Mouse (Mus musculus): ENCODE measurements around the gene Adssl1.

The Adssl1 gene

DNA sequence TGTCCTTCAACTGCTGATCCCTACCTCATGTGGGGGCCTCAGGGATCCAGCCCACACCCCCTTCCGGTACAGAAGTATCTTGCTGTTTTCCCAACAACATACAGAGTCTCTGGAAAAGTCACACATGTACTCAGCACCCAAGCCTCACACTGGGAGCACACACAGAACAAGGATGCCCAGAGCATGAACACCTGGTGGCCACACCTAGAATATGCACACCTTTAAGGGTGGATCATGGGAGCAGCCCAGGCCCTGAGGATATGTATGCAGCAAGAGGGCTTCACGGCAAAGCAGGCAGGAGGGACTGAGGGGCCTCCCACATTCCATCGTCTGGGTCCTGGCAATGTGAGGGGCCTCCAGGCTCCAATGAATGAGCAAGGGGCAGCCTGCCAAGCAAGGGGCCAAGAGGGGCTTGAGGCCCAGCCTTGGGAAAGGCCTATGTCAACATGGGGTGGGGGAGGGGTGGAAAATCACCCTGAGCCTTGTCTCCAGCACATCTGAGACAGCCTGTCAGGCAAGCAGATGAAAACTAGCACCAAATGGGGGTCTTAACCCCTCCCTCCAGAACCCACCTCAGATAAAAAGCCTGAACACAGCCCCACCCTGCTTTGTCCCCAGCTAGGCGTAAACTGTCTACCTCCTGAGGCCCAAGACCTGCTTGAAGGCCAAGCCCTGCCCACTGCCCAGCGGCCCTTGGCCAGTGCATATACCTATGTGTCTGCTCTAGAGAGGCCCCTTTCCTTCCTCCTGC is 40.9 kb downstream of the Adssl1 start:
- no peak for DNase-seq

DNA sequence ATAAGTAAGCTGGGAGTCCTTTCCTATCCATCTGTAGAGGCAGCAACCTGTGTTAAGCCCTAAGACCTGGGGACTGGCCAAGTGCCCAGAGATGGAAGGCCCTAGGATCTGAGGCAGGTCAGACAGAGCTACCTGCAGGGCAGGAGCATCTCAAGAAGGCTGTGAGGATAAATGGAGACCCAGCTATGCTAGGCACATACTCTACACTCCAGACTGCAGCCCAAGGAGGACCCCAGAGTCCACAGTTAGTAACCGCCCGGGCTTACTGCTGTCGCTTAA is 41.4 kb downstream of the Adssl1 start:
- no peak for DNase-seq

DNA sequence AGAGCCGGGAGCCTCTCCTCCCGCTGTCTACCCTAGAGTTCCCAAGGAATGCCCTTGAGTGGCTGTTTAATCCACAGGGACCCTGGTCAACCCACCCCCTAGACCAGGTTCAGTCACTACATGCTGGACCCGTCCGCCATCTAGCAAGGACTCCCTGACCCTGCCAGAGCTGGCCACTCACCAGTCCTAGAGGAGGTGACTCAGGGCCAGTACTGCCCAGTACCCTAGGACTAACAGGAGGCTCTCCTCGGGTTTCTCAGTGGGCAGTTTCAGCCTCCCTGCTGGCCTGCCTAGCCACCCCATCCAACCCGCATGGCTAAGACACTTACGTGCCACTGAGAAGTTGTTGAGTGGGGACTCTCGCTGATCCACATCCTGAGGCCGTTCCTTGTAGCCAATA is 42.0 kb downstream of the Adssl1 start:
- DNase-seq, result no peak

DNA sequence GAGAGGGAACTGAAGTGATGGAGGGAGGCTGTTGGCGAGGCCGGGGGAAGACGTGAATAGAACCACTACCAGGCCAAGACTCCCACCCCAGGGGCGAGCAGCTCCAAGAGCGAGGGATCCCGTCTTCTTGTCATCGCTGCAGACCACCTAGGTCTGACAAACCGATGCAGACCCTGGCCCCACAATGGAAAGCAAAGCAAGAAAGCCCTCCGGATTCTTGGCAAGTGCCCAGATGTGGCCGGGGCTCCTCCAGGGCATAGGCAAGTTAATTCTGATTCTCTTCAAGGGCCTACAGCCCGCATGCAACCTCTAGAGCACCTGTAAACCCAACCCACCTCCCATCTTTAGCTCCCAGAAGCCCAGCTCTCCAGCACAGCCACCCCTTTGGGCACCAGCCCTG is 43.5 kb downstream of the Adssl1 start:
- no peak for DNase-seq

DNA sequence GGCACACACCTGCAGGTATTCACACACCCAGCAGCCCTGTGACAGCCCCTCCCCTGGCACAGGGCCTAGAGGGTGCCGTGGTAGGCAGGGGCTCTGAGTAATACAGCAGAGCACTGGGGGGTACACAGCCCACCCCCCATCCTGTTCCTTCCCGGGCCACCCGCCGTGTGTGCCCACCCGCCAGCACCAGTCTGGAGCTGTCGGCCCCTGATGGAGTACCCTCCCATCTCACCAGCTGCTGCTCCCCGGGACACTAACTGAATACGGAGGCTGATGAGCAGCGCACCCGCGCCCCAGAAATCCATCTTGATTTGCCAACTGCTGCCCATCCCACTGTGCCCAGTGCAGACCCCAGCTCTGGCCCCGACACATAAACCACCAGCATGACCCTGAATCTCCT is 43.9 kb downstream of the Adssl1 start:
- DNase-seq, result no peak

DNA sequence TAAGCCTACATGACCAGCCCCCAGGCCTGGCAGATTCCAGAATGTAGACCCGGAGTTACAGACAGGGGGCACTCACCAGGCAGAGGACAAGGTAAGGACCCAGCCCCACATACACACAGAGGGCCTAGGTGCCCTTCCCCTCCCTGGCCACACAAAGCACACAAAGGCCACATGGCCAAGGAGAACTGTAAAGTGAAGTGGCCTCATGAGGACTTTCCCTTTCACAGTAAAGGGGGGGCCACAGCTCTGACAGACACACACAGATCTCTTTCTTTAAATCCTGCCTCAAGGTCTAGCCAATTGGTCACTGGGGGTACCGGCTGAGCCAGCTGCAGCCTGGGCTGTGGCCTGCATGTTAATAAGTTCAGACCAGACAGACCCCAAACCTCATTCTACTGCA is 44.3 kb downstream of the Adssl1 start:
- no peak for DNase-seq

DNA sequence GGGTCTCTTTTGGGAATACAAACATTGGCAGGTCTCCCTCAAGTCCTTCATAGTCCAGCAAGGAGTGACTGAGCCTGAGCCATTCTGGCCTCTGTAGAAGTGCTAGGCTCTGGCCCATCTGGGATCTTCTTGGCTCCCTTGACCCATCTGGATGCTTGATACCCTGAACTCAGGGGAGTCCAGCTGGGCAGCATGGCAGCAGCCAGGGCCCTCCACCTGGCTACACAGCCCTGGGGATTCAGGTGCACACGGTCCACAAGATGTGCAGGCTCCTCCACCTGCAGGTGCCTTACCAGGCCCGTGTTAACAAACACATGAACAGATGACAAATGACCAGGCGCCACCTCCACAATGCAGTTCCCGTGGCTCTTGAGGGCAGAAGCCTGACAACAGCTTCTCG is 44.8 kb downstream of the Adssl1 start:
- no peak for DNase-seq

DNA sequence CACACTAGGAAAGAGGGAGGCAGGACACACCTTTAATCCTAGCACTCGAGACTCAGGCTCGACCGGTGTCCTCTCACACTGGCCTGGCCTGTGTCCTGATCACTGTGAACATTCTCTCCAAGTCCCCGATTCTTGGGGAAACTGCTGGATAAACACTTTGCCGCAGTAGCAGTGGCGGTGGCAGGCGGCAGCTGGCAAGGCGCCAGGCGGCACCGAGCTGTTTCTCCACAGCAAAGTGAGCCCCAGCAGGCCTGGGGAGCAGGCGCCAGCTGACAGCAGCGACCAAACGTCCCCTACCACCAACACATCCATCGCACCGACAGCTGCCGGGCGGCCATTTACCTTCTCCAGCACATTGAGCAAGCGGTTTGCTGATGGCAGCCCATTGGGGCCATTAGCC is 45.6 kb downstream of the Adssl1 start:
- DNase-seq, result peak; percentile 59

DNA sequence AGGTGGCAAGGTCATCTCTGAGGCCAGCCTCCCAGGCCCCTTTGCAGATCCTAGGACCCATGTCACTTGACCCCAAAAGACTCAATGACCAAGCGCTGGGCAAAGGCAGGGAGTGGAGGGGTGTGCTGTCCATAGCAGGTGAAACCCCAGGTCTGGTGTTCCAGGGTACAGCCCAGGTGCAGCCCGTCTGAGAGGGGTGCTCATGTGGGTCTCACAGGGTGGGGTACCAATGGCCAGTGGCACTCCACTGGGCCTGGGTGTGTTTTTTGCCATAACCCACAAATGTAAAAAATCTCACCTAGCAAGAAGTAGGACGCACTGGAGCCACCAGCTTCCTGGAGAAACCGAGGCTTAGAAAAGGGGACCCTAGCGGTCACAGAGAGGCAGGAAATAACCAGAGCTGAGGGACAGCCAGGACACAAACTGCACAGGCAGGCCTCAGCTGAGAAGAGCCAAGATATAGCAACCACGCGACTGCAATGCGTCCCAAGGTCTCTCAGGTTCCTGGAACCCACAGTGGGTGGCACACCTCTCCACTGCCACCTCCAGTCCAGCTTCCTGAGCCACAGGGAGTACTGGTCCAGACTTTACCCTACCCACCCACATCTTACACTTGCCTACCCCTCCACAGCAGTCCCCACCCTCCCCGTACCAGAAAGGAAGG is 46.2 kb downstream of the Adssl1 start:
- DNase-seq, result no peak

DNA sequence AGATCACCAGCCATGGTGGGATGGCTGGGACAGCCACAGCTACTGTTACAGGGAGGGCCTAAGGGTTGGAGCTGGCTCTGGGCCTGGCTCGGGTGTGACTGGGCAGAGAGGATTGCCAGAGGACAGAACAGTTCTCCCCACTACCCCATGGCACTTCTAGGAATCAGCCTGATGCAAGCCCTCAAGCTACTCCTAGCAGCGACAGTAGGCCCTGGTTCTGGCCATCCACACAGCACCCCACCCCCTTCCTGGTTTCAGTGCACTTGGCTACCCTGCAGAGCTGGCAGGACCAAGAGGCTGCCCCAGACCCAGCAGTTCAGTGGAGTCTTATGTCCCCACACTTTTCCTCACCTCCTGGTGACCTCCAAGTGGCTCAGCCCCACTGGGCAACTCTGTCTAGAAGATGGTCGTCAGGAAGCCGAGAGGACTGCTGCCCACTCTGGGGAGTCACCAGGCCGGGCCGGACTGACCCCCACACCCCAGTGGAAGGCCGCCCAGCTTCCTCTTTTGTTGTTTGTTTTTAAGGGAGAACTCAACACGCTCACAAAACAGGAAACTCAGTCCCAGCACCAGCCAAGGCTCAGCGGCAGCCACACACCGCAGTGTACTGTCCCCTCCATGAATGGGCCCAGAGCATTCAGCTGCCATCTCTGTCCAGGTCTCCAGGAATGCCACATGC is 47.9 kb downstream of the Adssl1 start:
- no peak for DNase-seq

DNA sequence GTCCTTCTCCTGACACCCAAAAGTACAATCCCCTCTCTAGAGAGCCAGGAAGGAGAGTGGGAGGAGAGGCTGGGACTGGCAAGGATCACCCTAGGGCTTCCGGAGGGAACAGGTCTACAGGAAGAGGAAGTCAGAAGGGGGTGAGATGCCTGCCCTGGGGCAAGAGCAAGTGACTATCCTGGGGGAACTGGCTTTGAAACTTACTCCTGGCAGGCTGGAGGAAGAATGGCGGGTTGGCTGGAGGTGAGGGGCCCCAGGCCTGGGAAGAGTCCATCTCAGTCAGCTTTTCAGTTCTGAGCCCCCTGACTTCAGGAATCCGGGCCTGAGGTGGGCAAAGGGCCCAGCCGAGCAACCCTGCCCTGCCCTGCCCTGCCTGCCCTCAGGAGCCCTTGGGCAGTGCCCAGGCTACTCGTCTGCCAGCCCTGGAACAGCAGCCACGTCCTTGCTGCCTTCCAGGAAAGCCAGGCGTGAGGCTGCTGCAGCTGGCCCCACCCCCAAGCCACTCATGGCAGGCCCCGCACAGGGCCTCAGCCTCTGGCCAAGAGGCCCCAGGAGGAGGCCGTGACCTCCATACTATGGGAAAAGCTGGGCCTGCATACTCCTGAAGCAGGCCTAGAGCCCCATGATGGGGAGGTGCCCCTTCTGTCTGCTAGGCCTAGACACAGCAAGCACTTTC is 51.0 kb downstream of the Adssl1 start:
- no peak for DNase-seq

DNA sequence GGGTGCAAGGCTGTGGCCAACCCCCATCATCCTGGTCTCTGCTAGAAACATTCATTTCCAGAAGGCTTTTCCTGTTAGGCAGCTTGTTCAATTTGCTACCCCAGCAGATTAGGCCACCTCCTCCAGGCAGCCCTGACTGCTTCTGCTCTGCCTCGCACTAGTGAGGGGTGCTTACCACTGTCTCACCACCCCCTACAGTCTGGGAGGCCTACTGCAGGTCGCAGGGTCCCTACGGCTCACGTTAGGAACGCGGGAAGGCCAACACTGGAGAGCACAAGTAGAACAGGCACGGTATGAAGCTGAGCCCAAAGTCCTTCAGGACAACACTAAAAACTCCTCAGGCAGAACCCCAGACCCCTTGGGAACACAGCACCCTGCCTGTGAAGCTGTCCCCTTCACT is 52.0 kb downstream of the Adssl1 start:
- DNase-seq, result no peak

DNA sequence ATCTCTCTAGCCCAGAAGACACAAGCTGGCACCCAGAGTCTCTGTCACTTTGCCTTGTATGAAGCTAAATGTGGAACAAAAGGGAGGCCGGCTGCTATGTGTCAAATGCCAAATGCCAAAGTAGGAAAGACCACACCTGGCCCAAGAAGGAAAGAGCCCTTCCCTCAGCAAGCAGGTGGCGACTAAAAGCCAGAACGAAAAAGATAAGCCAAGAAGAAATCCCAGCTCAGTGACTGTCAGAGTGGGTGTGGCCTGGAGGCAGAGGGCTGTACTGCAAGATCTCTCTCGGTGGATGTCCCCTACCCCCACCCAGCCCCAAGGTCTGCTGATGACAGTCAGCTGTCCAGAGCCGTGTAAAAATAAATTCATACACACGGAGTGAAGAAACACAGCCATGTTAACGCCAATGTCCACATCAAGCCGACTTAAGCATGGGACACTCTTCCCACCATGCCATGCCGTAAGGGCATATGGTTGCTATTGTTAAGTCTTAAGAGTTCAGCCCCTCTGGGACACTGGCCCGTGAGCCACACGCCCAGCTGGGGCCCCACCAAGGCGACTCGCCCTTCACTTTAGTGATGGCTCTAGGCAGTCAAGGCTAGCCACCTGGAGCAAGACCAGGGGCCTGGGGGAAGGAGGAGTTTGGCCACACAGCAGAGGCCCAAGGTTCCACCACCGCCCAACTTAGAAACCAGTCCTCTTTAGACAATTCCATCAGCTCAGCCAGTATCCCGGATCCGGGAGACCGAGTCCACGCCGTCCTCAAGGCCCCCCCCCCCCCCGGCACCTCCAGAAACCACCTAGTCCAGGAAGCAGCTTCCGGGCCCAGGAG is 53.1 kb downstream of the Adssl1 start:
- no peak for DNase-seq

DNA sequence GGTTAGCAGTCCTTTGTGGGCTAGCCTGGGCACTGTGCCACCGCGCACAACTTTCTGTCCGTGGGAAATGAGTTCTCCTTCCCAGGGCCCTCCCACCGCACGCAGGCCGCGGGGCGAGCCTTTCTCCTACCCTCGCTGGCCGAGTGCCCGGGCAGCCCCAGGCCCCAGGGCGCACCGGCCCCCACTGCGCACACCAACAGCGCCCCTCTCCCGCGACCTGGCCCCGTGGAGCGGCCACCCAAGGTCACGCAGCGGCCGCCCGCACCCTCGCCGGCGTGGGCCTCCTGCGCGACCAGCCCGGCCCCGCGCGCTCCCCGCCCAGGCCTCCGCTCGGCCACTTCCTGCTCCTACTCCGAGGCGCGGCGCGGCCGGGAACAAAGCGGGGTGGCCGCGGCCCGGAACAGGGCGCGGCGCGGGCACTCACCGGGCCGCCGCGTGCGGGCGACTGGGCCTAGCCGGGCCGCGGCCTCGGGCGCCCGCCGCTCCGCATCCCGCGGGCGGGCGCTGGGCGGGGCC is 53.8 kb downstream of the Adssl1 start:
- DNase-seq, result peak; percentile 62

DNA sequence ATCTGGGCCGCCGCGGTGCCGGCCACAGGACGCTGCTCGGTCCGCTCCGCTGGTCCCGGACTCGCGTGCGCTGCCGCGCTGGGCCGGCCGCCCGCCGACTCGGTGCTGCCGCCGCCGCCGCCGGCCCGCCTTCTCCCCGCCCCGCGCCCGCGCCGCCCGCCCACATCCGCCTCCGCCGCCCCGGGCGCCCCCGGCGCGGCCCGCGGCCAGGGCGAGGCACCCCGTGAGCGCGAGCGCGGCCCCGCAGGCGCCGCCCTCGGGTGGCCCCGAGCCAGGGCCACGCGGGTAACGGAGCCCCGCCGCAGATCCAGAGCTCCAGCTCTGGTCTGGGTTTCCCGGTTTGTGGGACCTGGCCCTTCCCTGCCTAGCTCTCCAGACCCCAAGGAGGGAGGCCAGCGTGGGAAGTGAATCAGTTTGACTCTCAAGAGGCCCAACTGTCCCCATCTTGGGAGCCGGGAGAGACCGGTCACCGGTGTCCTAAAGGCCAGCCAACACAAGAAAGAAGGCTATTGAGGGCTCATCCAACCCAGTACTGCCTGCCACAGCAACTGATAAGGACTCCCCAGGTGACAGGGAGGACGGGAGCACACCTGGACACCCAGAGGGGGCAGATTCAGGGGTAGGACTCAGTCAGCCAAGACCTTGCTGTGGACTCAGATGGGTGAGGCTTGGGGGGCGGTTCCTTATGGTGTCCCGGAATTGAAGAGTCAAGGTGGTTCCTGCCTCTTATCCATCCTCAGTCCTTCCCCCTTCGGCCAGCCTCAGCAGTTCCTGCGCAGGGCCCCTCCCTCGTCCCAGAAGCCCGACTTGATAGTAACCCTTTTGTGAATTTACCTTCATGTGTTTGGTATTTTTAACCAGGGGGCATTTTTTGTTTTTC is 54.5 kb downstream of the Adssl1 start, which contains the start of gene Akt1:
Akt1 (minus strand) TSS at position 753 of the 880 bp plus-strand sequence.
- peak; percentile 58 for DNase-seq

DNA sequence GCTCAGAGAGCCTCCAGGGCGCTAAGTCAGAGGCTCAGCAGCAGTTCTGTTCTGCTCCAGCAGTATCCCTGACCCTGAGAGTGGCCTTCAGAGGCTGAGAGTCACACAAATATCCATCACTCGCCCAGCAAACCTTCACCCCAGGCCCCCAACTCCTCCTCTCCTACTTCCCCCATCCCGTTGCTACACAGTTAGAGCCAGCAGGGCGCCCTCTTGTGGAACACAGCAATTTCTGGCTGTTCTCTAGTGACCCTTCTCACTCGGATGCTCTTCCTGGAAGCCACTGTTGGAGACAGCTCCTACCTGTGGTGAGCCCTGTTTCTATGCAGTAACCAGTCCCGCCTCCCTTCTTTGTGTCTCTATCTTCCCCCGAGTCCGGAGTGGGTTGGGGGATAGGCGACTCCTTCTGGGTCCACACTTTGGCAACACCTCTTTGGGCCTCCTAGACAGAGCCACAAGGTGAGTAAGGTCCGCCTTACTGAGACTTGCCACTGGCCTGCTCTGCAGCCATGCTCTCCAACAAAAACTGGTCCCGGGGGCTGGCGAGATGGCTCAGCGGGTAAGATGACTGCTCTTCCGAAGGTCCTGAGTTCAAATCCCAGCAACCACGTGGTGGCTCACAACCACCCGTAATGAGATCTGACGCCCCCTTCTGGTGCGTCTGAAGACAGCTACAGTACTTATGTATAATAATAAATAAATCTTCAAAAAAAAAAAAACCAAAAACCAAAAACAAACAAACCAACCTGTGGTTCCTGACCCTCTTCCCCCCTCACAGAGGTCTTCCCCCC is 55.6 kb downstream of the Adssl1 start:
- peak; percentile 79 for DNase-seq

DNA sequence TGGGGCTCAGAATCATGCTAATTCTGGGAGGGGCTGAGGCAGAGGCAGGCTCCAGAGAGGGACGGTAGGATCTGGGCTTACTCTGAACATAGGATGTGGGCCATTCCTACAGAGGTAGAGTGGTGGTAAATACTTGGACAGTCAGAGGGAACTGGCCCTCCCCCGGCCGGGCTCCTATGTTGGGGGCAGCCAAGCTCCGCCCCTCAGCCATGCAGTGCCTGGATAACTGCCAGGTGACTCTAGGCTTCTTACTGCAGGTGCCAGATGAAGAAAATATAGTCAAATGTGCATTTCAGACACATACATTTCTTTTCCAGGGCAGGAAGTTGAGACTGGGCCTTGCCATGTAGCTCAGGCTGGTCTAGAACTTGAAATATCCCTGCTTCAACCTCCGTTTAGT is 57.2 kb downstream of the Adssl1 start:
- no peak for DNase-seq

DNA sequence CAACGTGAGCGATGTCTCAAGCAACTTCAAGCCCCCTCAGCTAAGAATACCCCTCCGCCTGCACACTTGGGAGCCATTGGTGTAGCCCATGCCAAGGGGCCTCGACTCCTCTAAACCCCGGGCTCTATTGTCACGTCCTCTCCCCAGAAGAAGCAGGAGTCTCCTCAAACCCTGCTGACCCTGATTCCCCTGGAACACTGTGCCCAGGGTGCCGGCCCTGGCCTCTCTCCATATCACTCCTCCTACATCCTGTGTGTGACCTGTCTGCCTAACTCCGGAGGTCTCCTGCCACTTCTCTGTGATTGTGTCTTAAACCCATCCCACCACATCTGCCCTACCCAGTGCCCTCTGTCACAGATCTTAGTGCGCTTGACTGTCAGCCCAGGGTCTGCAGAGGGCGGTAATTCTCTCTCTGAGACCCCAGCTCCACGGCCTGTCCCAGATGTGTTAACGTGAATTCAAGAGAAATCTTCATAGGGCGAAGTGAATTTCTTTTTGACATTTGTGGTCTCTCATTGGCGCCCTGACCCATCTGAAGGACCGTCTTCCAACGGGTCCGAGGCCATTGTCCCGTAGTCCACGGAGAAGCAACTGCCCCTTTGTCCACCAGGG is 58.2 kb downstream of the Adssl1 start:
- DNase-seq, result no peak

DNA sequence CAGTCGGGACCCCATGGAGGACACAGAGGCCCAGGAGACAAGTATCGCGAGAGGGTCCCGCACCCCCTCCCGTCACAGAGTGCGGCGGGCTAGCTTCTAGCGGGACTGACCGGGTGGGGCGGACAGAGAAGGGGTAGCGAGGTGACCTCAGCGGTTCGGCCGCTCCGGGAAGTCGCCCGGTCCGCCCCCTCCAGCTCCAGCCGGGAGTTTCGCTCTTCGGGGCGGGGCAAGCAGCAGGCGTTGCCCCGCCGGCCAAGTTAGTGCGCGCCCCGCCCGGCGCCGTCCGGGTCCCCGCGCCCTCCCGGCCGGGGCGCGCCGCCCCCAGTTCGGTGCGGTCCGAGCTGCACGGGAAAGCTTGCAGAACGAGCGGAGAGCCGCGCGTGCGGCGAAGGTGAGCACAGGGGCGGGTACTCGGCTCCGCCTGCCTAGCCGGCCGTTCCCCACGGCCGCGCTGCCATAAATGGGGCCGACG is 58.7 kb downstream of the Adssl1 start, which contains the start of gene Zbtb42:
Zbtb42 (plus strand) TSS at position 274 of the 472 bp plus-strand sequence.
- DNase-seq, result no peak
